Mouse (Mus musculus): ENCODE measurements at regions not wholly inside any gene's neighbourhood (a gene's known extent, or its start where the extent isn't known, plus 50 kb on each side); places are given as distances from the start of the nearest gene placed in this dataset.

- no peak for DNase-seq
These were observed 63.1 kb upstream of the Cep295 start for GRCm38 (mm10) chr9:15420677-15421076.

- DNase-seq, result peak in 1 of 2 experiments; percentile 10
These were observed 64.3 kb upstream of the Cep295 start for GRCm38 (mm10) chr9:15421864-15422263.

- peak in 1 of 2 experiments; percentile 14 for DNase-seq
These were observed 59.0 kb upstream of the Smco4 start for GRCm38 (mm10) chr9:15434279-15434678.

- DNase-seq, result no peak
These were observed 53.8 kb upstream of the Smco4 start for GRCm38 (mm10) chr9:15439319-15439980.

GRCm38 (mm10) chr9:15442131-15442530, 51.1 kb upstream of the Smco4 start:
- DNase-seq, result no peak

Measured in layer of hippocampus, postnatal 36 days (tissue).